Mouse (Mus musculus): ENCODE measurements at regions not wholly inside any gene's neighbourhood (a gene's known extent, or its start where the extent isn't known, plus 50 kb on each side); places are given as distances from the start of the nearest gene placed in this dataset.

DNA sequence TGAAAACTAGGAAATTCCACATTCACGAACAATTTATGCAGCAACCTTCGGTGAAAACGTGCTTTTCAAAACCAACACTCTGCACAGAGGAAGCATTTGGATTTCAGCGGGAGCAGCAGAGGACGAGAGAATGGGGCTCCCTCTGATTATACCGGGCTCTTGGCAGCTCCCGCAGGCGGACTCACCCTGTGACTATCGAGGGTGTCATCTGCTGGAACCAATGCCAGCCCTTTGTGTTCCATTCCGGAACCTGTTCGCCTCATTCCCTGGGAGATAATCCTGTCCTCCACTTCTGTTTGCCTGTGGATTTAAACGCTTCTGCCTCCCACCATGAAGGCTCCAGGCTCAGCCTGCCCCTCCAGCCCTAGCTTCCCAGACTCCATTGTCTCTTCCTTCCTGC, 77.1 kb downstream of the Utp18 start:
- no peak for DNase-seq (ENCODE audit: low spot score in 2 of 2)

DNA sequence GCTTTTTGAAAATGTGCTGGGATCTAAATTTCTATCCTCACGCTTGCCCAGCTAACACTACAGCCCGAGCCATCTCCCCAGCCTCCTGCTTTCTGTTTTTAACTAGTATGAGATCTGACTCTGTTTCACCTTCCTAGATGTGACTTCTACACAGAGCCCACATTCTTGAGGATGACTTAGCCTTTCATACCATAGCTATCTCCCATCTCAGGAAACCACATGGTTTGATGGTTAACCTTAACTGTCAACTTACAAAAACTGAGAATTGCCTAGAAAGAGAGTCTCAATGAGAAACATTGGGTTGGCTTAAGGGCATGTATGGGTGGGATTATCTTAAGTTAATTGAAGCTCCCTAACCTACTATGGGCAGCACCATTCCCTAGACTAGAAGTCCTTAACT, 78.4 kb downstream of the Utp18 start:
- no peak for DNase-seq (ENCODE audit: low spot score in 2 of 2)
- intact Hi-C loops (cut with DNase I) = no loop called here

More for the DNA sequence above, 77.1 kb downstream of the Utp18 start:
- intact Hi-C loops (cut with DNase I) = no loop called here

DNA sequence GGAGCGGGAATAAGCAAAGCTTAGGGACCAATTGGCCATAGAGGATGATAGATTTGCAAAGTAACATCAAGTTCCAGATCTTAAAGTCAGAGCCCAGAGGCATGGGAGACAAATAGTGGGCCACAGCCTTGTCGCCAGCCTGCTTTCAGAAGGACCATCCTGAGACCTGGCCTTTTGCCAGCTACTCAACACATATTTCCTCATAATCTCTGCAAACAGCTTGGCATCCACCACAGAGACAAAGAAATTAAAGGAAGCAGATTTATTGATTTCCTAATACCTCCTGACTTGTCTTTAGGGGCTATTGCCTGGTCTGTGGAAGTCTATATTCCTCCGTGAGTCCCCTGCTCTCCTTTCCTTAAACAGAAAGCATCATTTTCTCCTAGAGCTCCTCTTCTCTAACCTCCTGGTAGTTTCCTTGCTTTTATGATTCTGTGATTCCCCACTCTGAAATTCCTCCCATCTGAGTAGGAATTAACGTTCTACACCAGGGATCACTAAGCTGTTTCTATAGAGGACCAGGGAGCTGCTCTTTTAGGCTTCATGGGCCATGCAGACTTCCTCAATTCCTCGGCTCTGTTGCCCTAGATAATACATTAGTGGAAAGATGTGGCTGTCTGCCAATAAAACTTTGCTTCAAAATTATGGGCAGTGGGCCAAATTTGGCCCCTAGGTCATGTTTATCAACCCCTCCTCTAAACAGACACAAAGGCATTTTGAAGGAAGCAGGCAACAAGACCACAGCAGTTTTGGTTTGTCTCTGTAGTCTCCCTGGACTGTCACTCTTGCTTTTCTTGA, 114.2 kb downstream of the Utp18 start:
- no peak for DNase-seq (ENCODE audit: low spot score in 2 of 2)
- intact Hi-C loops (cut with DNase I) = no loop called here

DNA sequence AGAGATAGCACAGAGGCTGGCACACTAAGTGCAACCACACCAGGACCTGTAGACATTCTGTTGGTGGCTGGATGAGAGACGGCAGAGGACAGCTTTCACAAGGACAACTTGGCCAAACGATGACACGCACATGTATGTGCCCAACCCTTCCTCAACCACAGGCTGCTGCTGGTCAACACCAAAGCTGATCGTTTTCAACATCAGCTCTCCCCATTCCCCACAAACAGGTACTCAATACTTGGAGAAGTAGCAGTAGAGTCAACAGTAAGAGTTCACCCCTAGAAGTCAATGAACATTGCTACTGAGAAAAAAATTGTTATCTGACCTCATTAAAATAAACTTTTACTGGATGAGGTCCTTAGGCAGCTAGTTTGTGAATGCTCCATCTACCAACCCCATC, 119.6 kb downstream of the Utp18 start:
- DNase-seq (ENCODE audit: low spot score in 2 of 2) = no peak
- intact Hi-C loops (cut with DNase I) = no loop called here

DNA sequence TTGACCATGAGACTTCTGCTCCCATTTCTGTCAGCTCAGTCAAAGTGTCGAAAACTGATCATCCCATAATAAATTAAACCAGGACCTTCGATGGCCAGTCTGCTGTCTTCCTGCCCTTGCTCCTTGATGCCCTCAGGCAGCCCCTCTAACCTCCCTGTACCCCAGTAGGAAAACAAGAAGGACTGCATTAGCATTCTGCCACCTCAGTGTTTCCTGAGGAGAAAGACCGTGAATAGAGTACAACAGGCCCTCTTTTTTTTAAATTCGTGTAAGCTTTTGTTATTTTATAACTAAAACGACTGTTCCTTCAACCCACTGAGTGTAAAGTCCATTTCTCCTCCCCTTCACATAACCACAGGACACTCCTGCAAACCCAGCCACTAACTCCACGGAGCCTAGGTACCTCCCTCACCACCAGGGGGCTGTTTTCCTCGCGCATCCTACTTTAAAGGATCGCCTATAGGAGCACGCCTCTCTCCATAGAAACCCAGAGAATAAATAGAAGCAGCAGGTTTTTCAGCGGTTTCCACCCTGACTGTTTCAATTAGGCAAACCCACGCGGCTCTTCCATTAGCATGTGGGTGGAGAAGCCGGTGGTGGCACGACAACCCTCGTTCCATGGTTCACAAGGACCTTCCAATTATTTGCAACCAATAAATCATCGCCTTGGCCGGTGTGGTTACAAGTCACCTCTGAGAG, 122.6 kb downstream of the Utp18 start:
- peak; percentile 56 to 58 for DNase-seq (ENCODE audit: low spot score in 2 of 2)
- intact Hi-C loops (cut with DNase I) = loop anchor here (5.0 kb wide), 2 partner anchors 49 to 196 kb away; no protein-coding TSS in a partner anchor

DNA sequence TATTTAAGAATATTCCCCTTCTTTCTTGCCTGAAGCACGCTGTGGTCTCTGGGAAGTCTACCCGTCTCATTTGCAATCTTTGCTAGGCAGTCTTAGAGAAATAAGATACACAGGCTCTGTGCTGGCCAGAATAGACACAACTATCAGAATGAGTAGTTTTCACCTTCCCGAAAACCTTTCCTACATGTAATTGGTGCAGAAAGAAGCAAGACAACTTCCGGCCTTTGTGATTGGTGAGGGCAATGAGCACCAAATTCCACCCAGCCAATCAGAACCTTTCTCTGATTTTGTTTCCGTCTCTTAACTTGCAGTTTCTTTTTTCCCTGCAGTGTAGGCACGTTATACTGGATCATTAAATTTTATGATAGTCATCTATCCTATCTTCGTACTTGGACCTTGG, 127.7 kb downstream of the Utp18 start:
- intact Hi-C loops (cut with DNase I) = no loop called here
- DNase-seq (ENCODE audit: low spot score in 2 of 2) = no peak

DNA sequence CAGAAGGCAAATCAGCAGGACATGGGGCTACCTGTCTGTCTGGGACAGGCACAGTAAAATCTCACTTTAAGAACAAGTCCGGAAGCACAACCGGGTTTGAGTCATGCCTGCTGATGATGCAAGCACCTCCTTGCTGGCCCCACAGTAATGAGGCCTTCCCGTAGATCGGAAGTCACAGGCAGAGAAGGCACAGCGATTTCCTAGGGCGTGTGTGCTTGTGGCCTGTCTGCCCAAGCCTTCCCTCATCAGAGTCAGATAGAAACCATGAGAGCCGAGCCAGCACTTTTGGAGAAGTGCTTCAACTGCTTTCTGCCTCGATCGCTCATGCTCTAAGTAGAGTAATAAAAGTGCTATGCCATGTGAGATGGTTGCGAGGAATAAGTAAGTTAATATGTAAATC, 148.9 kb downstream of the Utp18 start:
- intact Hi-C loops (cut with DNase I) = no loop called here

DNA sequence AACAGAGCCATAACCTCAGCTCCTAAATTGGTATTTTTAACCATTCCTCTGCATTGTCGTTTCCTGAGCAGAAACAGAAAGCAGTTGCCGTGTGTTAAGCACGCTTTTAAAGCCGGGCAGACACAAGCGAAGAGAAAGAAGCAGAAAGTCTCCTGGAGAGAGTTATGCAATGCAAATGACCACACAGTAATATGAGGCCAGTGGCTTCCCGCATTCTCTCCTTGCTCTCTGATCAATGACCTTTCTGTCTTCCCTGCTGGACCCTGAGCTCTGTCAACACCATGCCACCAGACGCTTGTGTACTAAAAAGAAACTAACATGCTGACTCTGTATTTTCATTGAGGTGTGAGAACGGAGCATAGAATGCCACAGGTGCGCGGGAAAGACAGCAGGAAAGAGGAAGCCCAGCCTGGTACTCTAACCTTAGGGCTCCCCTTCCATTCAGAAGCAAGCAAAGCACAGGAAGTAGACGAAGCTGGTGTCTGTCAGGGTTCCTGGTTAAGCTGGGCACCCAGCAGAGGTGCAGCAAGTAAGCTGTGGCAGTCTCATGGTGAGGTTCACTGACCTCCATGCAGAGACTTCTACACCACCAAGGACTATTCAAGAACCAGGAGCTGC, 151.9 kb downstream of the Utp18 start:
- DNase-seq (ENCODE audit: low spot score in 2 of 2) = no peak

More for the DNA sequence above, 148.9 kb downstream of the Utp18 start:
- no peak for DNase-seq (ENCODE audit: low spot score in 2 of 2)

DNA sequence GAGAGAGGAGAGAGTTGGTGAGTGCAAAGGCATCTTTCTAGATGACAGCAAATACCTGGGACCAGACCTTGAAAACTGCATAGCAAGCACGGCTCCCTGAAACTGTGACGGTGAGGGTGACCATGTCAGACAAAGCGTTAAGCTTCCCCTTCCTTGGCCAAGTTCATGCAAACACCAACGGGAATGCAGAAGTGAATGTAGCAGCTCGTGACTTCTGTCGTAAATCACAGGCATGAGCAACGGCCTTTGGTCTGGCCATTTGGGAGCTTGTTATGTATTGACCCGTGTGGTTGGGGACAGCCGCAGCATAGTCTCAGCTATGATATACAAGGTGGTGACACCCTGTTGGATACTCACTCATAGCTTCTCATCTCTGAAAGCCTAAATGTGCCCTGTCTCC, 156.4 kb downstream of the Utp18 start:
- intact Hi-C loops (cut with DNase I) = no loop called here
- no peak for DNase-seq (ENCODE audit: low spot score in 2 of 2)

More for the DNA sequence above, 151.9 kb downstream of the Utp18 start:
- intact Hi-C loops (cut with DNase I) = no loop called here

DNA sequence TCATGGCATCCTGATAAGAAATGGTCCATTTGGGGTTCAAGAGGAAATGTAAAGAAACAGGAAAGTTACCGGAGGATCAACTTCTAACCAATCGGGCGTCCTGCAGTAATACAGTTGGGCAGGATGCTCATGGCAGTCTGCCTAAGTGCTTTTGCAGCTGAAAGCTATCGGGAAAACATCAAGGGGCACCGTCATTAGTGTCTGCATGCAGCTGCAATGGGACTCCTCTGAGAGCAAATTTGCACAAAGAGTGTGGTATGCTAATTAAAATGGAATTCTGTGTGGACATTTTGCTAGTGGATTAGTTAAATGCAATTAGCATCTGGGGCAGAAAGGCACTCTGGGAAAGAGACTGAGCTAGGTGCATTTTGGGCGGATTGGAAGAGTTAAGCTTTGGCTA, 160.3 kb downstream of the Utp18 start:
- intact Hi-C loops (cut with DNase I) = no loop called here
- no peak for DNase-seq (ENCODE audit: low spot score in 2 of 2)

DNA sequence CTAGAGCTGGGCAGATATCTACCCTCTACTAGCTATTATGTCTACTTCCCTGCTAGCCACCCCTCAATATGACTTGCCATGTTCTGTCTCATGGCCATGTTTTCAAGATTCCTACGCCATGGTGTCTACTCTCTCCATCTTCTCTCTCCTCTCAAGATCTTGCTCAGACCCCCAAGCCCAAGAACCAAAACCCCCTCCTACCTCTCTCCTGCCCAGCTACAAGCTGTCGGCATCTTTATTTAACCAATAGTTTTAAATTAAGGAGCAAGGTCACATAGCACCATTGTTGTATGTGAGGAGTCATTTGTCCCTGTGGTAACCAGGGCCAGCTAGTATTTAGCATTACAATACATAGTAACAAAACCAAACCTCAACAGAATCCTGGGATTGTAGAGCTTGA, 166.4 kb downstream of the Utp18 start:
- no peak for DNase-seq (ENCODE audit: low spot score in 2 of 2)
- intact Hi-C loops (cut with DNase I) = no loop called here

DNA sequence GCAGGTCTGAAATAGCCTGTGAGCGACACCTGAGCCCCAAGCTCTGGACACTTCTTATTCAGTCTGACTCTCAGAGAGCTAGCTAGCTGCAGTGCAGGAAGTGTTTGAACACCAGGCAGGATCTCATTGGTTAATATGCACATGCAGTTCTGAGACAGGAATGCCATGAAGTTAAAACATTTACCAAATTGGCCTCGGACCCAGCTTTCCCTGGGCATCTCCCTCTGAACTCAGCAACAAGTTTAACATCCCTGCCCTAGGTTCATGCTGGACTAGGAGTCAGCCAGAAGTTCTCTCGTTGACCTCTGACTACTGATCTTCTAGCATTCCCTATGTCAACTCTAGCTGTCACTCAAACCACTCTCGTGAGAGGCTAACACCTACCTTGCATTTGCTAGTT, 175.9 kb downstream of the Utp18 start:
- intact Hi-C loops (cut with DNase I) = no loop called here
- no peak for DNase-seq (ENCODE audit: low spot score in 2 of 2)

DNA sequence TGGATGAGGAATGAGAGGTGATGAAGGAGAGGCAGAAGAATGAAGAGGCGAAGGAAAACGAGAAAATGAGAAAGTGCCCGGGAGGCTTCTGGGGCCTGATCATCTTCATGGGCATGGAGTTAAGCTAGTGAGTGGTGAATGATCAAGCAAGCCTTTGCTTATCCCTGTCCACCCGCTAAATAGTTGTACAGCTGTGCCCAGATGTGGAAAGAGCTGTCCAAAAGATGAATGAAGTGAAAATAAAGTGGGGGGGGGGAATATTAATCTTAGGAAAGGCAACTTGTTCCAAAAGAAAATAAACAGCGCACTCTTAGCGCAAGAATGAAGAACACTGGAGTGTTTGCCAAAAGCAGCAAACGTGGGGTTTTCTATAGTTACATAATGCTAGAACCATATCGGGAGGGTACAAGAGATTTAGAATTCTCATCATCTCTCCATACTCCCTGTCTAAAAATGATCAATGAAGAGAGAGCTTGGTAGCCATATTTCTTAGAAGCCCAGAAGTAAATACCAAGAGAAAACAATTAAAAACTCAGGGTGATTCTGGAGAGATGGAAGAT, 188.5 kb downstream of the Utp18 start:
- intact Hi-C loops (cut with DNase I) = no loop called here
- DNase-seq (ENCODE audit: low spot score in 2 of 2) = no peak

DNA sequence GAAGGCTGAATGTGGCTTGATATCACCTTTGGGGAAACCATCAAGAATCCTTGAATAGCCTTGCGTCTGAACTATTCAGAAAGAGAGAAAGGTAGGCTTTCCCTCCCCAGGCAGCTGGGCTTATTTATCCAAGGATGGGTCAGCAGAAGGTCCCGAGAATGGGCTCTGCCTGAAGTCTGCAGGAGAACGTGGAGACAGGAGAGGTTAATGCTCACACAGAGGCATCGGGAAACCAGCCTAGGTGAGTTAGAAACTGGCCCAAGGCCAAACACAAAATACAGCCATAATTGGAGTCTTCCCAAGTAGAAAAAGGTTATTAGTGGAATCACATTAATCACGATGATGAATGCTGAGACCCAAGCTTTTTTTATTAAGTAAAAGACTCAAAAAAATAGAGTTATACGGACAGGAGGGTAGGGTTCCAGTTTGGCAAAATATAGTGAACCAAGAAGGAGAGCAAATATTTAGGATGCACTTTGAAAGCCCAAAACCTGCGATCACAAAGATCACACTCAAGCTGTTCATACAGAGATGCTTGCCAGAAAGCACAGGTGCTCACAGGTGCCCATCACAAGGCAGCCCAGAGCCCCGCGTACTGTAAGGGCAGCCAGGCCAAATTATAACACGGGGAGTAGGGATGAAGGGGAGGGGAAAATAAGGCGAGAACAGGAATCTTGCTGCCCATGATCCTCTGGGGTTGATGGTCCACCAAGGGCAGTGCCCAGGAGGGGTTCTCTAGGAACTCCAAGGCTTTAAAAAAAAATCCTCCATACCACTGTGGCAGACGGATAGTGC, 189.3 kb downstream of the Utp18 start:
- no peak for DNase-seq (ENCODE audit: low spot score in 2 of 2)
- intact Hi-C loops (cut with DNase I) = no loop called here

DNA sequence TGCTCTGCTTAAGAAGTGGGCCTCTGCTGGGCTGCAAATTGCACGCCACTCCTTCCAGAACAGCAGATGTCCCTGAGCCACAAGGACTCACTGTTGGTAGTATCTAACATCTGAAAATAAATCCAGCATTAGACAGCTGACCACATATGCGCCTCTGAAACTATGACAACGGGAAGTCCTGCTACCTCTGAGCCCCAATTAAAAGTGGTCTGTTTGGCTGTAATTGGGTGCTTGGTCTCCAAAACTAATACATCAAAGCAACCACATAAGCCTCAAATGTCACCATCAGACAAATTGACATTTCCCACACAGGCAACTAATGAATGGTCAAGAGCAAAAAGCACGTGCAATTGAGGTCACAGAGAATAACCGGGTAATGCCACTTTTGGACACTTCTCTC, 201.9 kb downstream of the Utp18 start:
- intact Hi-C loops (cut with DNase I) = no loop called here
- DNase-seq (ENCODE audit: low spot score in 2 of 2) = no peak

DNA sequence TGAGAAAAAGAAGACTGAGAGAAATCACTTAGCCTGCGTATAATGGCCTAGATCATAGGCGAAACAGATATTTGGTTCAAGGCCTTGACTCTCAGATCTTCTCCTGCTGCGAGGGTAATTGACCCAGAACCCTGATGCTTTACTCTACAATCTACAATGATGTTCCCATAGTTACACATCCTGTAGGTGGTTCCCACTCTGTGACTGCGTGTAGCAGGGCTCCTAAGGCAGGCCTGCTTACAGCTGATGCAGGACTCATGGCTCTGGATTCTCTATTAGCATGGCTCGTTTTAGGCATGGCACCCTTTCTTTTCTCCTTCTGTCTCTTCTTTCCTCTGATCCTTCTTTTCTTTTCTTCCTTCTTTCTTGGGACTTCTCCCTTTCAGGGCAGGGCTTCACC, 209.3 kb downstream of the Utp18 start:
- intact Hi-C loops (cut with DNase I) = no loop called here
- DNase-seq (ENCODE audit: low spot score in 2 of 2) = no peak

DNA sequence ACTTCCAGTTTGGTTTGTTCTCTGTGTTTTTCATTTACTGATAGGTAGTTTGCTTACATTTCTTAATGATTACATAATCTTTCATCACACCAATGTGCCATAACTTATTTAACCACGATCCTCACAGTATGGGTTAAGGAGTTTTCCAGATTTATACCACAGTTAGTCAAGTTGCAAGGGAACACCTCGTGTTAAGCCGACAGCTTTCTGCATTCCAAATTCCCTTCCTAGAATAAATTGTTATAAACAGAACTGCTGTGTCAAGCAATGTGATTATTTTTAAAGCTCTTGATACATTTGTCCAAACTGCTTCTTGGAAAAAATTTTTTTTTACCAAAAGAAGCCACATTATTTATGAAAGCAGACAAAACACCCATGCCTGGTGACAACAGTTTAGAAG, 213.5 kb downstream of the Utp18 start:
- intact Hi-C loops (cut with DNase I) = no loop called here
- DNase-seq (ENCODE audit: low spot score in 2 of 2) = no peak

DNA sequence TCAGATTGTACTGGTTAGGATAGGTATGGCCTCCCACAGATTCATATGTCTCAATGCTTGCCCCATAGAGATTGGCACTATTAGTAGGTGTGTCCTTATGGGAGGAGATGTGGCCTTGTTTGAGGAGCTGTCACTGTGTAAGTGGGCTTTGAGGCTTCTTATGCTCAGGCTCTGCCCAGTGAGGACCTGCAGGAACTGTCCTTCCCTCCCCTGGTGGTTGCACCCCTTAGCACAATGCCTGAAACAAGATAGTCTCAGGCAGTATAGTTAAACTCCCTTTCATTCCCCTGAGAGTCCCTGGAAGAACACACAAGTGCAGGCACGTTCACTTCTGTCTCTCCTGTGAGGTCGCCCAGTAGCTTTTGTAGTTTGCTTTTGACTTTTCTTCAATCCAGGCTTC, 223.9 kb downstream of the Utp18 start:
- no peak for DNase-seq (ENCODE audit: low spot score in 2 of 2)
- intact Hi-C loops (cut with DNase I) = no loop called here

DNA sequence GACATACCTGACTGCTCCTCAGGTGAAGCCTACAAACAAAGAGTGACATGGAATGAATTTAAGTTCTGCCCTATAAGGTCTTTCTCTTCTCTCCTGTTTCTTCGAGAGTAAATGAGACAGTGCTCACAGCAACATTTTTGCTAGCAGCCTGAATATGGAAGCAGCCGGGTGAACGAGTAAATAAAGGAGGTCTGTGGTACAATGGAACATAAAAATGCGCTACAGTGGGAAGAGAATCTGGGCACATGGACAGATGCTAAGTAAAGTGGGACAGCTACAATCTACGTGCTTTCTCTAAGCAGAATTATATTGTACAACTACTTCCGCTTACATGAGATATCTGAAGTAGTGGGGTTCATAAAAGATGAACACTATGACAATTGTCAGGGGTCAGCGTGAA, 225.2 kb downstream of the Utp18 start:
- intact Hi-C loops (cut with DNase I) = no loop called here
- DNase-seq (ENCODE audit: low spot score in 2 of 2) = no peak

DNA sequence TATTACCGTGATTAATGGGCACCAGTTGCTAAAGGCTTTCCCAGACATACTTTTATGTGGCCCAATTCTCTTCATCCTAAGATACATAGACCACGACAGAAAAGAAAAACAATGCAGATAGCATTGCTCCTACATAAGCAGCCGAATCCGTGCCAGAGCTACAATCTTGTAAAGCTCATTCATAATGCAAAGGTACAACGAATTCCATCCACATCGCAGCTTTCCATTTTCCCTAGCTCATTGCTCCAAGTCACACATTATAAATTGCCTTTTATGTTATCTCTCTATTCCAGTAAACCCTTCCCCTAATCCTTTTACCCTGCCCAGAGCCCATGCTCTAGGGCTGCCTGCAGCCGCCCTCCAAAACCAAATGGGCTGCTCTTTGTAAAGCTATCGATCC, 226.8 kb downstream of the Utp18 start:
- DNase-seq (ENCODE audit: low spot score in 2 of 2) = no peak
- intact Hi-C loops (cut with DNase I) = no loop called here

Data from left cerebral cortex, postnatal 36 days (tissue).